Mouse (Mus musculus) liver (tissue): ENCODE measurements at regions not wholly inside any gene's neighbourhood (a gene's known extent, or its start where the extent isn't known, plus 50 kb on each side); places are given as distances from the start of the nearest gene placed in this dataset.

ENCODE experiments used
- DNase-seq: peaks from one replicate; pipeline ENCODE4 v3.0.0-alpha.2; 2020; ENCODE audit warnings: mixed read lengths

- DNase-seq, result no peak
These were observed 53.7 kb upstream of the Gm26657 start for GRCm38 (mm10) chr4:56686141-56686540.

DNA sequence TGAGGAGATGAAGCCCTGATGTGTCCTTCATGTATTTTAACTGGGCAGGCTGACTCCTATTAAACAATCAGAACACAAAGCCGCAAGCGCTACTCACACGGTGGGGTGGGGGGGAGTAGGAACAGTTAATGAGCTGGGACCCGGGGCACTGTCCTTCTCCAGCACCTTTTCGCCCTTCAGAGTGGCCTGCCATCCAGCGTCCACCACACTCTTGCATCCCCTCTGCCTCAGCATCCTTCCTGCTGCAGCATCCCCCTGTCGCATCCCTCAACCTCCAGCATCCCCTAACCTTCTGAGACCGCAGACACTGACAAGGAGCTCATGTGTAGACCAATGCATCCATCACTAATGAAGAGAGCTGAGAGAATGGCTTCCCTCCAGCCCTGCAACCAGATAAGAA is 54.2 kb upstream of the Gm26657 start:
- DNase-seq, result no peak

DNA sequence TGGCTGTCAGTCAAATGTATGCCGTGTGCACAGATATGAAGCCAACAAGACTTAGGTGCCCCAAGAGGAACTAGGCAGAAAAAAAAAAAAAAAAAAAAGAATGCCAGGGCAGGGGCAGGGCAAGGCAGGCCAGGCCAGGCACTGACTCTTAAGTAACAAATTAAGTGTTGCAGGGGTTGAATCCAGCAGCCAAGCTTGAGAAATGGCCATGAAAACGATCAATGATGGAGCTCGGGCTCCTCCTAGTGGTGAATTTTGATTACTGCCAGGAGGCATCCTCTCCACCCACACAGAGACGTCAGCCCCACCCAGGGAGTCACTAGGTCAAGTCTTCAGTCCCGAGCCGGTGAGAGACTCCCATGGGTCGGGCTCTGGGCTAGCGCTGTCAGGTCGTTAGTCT is 54.7 kb upstream of the Gm26657 start:
- peak; percentile 68 for DNase-seq

GRCm38 (mm10) chr4:56684031-56684430 is 55.8 kb upstream of the Gm26657 start:
- DNase-seq, result no peak

- DNase-seq, result no peak
These were observed 58.7 kb upstream of the Gm26657 start for GRCm38 (mm10) chr4:56681121-56681520.

DNA sequence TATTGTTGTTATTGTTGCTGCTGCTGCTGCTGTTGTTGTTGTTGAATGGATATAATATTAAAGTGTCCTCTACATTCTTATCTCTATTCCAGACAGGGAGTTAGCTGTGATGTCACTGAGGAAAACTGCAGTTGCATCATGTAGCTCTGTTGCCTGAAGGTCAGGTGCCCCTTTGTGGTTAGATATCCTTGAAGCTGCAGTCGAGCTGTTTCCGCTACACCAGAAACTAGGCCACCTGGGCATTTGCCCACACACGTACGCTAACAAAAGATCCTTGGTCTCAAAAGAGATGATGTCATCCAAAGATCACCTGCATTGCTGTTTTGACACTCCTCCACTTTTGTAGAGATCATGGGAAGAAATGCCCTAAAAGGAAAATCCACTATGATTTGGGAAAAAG is 66.0 kb upstream of the Gm26657 start:
- DNase-seq, result no peak

DNA sequence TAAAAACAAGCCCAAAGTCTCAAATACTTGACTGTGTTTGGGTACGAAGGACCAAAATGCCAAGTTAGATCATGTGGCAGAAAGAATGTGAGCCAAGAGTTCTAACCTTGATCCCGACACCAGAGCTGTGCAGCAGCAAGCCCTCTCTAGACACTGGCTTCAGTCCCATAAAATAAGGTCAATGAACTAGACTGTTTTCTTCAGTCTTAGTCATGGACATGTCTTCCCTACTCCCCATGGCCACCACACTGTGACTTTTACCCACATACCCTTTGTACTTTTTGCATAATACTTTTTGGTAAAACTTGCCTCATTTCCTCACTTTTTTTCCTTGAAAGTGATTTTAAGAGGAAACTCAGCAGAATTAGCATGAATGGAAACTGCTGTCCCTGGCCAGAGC is 74.9 kb upstream of the Gm26657 start:
- DNase-seq, result no peak

GRCm38 (mm10) chr4:56661816-56662215 is 78.1 kb upstream of the Gm26657 start:
- no peak for DNase-seq

DNA sequence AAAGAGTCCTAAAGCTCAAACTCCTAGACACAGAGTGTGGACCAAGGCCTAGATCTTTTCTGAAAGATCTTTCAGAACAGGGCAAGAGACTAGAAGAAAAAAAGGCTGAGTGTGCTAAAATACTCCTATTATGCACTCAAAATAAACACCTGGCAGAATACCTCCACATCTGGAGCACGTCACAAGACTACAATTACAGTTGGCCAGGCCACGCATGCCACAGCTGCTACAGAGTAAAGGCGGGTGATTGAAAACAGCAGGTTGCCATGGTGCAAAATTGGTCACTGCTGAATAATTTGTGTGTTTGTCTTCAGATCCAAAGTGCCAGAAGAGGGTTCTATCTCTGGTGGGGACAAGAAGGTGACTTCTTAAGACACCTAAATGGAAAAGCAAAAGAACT is 82.8 kb upstream of the Gm26657 start:
- no peak for DNase-seq

DNA sequence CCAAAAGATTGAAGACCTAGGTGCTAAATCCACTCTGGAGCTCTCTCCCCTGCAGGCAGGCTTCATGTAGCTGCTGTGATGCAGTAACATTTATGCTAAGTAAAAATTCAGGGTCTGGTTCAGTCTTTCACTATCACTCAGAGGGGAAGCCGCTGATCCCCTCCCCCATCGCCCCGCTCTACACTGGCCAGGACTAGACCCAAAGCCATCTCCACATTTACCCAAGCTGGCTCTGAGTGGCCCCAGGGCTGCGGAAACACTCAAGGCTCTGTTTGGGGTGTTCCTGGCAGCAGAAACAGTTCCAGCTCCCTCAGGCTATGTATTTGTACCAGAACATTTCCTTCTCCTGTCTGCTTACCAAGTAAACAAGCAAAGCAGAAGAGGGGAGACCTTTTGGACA is 85.5 kb upstream of the Gm26657 start:
- DNase-seq, result no peak

DNA sequence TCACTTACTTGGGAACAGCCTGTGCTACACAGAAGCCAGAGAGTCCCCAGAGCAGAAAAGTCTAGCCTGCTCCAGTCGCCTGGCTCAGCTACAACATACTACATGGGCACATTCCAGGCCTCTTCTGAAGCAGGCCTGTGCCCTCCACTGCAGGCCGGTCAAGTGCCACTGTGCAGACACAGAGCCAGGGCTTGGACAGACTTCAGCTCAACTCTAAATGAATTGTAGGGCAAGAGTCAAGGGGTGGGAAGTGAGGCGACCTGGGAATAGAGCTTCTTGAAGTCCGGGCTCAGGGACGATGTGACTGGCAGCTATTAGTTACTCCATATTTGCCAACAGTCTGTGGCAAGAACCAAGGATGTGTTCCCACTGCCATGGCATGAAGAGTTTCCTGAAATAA is 87.1 kb upstream of the Gm26657 start:
- DNase-seq, result no peak

GRCm38 (mm10) chr4:56649731-56650130 is 90.1 kb upstream of the Gm26657 start:
- no peak for DNase-seq

DNA sequence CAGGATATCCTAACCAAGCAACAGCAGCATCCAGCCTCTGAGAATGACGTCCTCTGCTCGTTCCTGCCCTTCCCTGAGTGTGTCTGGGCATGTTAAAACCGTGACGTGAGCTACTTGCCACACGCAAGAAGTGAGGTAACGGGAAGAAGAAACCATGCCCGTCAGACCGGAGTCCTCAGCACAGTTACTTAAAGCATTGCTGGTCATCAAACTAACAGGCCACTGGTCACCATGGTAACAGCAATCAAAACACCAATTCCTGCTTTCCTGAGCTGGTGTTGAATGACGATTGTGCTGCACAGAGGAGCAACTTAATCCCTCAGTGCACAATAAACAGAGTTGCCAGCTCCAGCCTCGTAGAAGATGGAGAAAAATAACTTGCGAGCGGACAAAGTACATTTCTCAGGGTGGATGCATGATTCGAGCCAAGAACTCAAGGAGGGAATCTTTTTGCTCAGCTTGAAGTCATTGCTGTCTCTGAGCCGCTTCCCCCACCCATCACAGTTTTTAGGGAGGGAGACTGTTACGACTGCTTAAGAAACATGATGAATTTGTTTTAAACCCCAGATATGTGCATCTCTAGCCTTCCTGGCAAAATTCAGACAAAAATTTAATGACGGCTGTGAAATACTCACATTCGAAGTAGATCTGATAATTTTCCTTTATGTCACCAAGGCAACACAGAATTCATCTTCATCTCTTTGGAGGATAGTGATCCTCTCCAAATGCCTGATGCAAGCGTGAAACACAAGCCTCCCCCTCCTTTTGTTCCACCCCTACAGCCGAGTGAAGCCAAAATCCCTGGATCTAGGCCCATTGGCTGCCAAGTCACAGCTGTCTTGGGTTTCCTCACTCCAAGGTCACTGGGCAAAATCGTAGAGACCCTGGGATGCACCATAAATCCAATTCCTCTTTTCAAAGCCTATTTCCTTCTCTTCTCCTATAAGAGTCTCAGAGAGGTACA is 95.6 kb upstream of the Gm26657 start:
- DNase-seq, result no peak

GRCm38 (mm10) chr4:56643491-56643890 is 96.4 kb upstream of the Gm26657 start:
- no peak for DNase-seq

DNA sequence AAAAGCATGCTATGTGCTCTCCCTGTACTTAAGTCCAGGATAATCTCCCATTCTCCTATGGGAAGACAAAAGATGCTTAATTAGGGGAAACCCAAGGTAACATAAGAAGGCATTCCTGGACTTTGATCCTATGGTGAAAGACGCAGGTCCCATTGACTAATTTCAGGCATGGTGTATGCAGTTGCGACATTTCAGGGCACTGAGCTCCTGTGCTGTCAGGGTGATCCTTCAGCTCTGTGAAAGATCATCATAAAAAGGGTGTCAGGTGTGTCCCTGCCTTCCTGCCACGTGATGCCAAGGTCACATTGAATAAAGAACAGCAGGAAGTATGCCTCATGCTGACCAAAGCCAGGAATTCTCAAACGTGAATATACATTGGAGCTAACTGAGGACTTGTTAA is 100.2 kb upstream of the Gm26657 start:
- no peak for DNase-seq

DNA sequence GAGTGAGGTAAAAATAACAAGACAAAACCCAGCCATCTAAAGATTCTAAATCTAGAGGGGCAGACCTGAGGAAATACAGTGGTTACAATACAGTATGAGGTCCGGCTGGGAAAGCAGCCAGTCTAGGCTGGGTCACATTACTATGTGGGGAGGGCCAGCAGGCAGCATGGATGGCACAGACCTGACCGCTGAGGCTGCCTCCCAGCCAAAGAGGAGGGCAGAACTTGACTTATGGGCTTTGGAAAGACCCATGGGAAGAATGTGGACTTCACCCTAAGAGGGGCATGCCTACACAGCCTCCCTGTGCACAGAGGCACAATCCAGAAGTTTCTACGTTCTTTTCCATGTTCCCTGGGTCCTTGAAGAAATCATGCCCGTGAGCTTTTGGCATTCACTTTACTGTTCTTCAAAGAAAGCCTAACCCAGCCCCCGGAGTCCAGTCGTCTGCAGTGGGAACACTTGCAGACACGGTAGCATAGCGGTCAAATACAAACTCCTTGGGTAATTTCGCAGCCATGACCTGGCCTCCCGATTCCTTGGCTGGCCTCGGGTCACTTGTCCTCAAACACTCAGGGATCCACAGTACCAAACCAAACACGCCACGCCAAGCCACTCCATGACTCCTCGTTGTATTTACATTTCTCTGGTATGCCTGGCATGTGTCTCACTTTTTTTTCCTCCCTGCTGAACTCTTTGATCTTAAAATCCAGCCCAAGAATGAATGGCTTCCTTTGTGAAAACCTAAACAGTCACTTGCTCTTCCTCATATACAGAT is 101.0 kb upstream of the Gm26657 start:
- no peak for DNase-seq

- no peak for DNase-seq
These were observed 103.6 kb upstream of the Gm26657 start for GRCm38 (mm10) chr4:56636265-56636664.

DNA sequence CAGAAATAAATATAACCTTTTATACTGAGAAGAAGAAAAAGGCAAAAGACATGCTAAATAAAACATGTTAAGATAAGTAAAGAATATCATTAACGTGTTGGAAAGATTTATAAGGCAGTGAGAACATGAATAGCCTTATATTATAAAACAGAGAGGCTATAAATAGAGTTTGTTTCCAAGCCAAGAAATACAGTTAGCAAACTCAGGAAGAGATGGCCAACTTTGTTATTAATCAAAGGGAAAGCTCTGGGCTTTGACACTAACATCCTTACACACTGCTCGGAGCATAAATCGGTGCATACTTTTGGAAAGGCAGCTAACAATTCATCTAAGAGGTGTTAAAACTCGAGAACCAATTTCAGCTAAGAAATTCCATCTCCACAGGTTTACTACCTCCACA is 106.3 kb upstream of the Gm26657 start:
- no peak for DNase-seq

- DNase-seq, result no peak
These were observed 109.6 kb upstream of the Gm26657 start for GRCm38 (mm10) chr4:56630251-56630650.

DNA sequence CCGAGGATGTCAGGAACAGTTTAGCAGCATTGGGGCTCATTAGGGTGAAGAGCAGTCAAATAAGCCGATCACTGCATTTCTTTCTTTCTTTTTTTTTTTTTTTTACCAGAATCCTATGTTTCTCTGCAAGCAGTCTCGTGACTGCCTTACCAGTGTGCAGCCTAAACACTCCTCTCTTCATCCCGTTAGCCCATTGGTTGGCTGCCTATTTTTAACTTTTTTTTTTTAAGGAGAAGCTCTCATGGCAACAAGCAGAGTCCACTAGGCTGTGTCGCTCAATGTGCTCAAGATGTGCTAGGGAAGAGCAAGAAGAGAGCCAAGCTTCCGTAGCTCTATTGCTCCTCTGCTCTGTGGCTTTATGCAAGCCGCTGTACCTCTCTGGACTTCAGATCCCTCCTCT is 112.7 kb upstream of the Gm26657 start:
- DNase-seq, result no peak

DNA sequence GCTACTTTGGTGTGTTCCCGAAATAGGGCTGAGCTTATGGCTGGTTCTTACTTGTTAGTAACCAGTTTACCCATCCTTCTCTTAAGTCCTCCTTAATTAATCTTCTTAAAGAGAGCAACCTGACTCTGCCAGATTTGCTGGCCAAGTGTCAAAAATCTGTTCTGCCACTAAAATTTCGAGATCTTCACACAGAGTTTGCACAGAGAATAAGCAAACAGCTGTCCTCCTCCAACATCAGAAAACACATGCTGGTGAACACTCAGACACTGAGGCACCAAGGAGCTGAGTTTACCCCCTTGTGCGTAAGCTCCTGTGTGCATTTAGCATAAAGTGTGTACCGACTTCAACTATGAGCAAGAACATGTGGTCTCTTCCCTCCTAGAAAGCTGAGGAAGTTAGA is 118.1 kb upstream of the Gm26657 start:
- no peak for DNase-seq

GRCm38 (mm10) chr4:56621356-56621755 is 118.5 kb upstream of the Gm26657 start:
- no peak for DNase-seq

- DNase-seq, result no peak
These were observed 119.2 kb upstream of the Gm26657 start for GRCm38 (mm10) chr4:56620628-56621027.

GRCm38 (mm10) chr4:56619803-56620202 is 120.1 kb upstream of the Gm26657 start:
- no peak for DNase-seq
